Mouse (Mus musculus) embryonic facial prominence, embryonic 14.5 days (tissue): Measurements from ENCODE around the gene Abhd17a. TPM values are rescaled to one million over a fixed set of nuclear protein-coding genes. Genes with fewer than 3 reads are reported as not detected.

Source experiments
- ATAC-seq: fragments of 200-750 bp; cut with Nextera tagmentation; 2 replicates; pipeline ENCODE4 v1.8.0; 2017; ENCODE audit warnings: low read depth, moderate number of reproducible peaks, moderate TSS enrichment
- DNase-seq: peaks from one replicate; pipeline ENCODE4 v3.0.0-alpha.2; 2015; ENCODE audit warnings: low spot score
- H3K27ac ChIP-seq: fragments of 300-500 bp; sonication (generic); replicated peaks from 2 replicates; pipeline ENCODE4 v1.5.1; 2014; ENCODE audit warnings: low read depth, mild to moderate bottlenecking, low read length, moderate library complexity
- H3K27me3 ChIP-seq: fragments of 300-500 bp; sonication (generic); replicated peaks from 2 replicates; pipeline ENCODE4 v1.6.1; 2014; ENCODE audit warnings: low read length; ENCODE audit not compliant: control insufficient read depth, insufficient read depth
- H3K36me3 ChIP-seq: fragments of 300-500 bp; sonication (generic); 2 replicates; pipeline ENCODE4 v1.6.1; 2014; ENCODE audit warnings: low read length, mixed read lengths; ENCODE audit not compliant: control insufficient read depth, insufficient read depth
- H3K4me1 ChIP-seq: fragments of 300-500 bp; sonication (generic); 2 replicates; pipeline ENCODE4 v1.6.1; 2014; ENCODE audit warnings: antibody characterized with exemption, low read length; ENCODE audit not compliant: control insufficient read depth, insufficient read depth
- H3K4me2 ChIP-seq: fragments of 300-500 bp; sonication (generic); 2 replicates; pipeline ENCODE4 v1.6.1; 2014; ENCODE audit warnings: low read depth, mild to moderate bottlenecking, low read length, moderate library complexity, mixed read lengths
- H3K4me3 ChIP-seq: fragments of 300-500 bp; sonication (generic); 2 replicates; pipeline ENCODE4 v1.5.1; 2014; ENCODE audit warnings: low read depth, mild to moderate bottlenecking, low read length
- H3K9ac ChIP-seq: fragments of 300-500 bp; sonication (generic); 2 replicates; pipeline ENCODE4 v1.6.1; 2014; ENCODE audit warnings: low read depth, mild to moderate bottlenecking, low read length, moderate library complexity, mixed read lengths
- H3K9me3 ChIP-seq: fragments of 300-500 bp; sonication (generic); 2 replicates; pipeline ENCODE4 v1.6.1; 2016; ENCODE audit warnings: low read length; ENCODE audit not compliant: control insufficient read depth
- WGBS: fragments of 180-500 bp; shearing (Covaris S2); extraction: QIAGEN DNeasy Blood & Tissue Kit; methylation state at CpG from one replicate; pipeline ENCODE4 v1.1.7; 2014; 5-methylcytosine and 5-hydroxymethylcytosine counted together
- polyA plus RNA-seq: library from polyadenylated mRNA; unstranded; fragments of >200 nt; fragmentation: Nextera tagmentation; extraction: Ambion mirVana; gene quantifications from 2 replicates; pipeline ENCODE4 v1.2.1, GENCODE M21; 2014

The Abhd17a gene
- polyA plus RNA-seq, 1 experiment from 2014 or later: 115 TPM

GRCm38 (mm10) chr10:80576351-80577194, 13.6 kb downstream of the Abhd17a start:
- Histone ChIP-seq H3K9me3 (no peaks in the 10 kb centered on the region), H3K9ac (peak overlapping the region; percentile 76), H3K4me1 (peaks cover 29% of the 10 kb centered on the region), H3K36me3 (no peaks in the 10 kb centered on the region), H3K27ac (peak overlapping the region; percentile 91), H3K4me3 (peak overlapping the region; percentile 88), H3K4me2 (peak overlapping the region; percentile 94), H3K27me3 (no peaks in the 10 kb centered on the region)
- WGBS: 2% methylated on average over 49 of the region's 96 CpGs
- DNase-seq: peak; percentile 61
- 0 out of 2 replicates have a peak, but pooled peaks have one; percentile 1 for ATAC-seq

- peak overlapping the region; percentile 88 for H3K4me3 ChIP-seq
- no peaks in the 10 kb centered on the region for H3K36me3 ChIP-seq
- ATAC-seq (no peak), DNase-seq (no peak)
- H3K27me3 ChIP-seq: no peaks in the 10 kb centered on the region
- peaks cover 36% of the 10 kb centered on the region for H3K4me1 ChIP-seq
- 16% methylated on average over 17 of the region's 17 CpGs for WGBS
- H3K27ac ChIP-seq: no peak overlapping the region
- H3K9ac ChIP-seq: peak overlapping the region; percentile 76
- H3K4me2 ChIP-seq: peak overlapping the region; percentile 94
- H3K9me3 ChIP-seq: no peaks in the 10 kb centered on the region
Measured at GRCm38 (mm10) chr10:80575925-80576324, 14.2 kb downstream of the Abhd17a start.

- Histone ChIP-seq H3K9ac (peak overlapping the region; percentile 76; the same call in 1 of the 2 replicates), H3K4me2 (peak overlapping the region; percentile 94), H3K4me1 (peaks cover 41% of the 10 kb centered on the region), H3K27ac (no peak overlapping the region), H3K27me3 (no peaks in the 10 kb centered on the region), H3K36me3 (no peaks in the 10 kb centered on the region), H3K4me3 (no peak overlapping the region), H3K9me3 (no peaks in the 10 kb centered on the region)
- ATAC-seq (no peak), DNase-seq (no peak)
- WGBS: 68% methylated on average over 3 of the region's 3 CpGs
Measured at GRCm38 (mm10) chr10:80574896-80575295, 15.2 kb downstream of the Abhd17a start.

GRCm38 (mm10) chr10:80573944-80574343, 16.2 kb downstream of the Abhd17a start:
- Histone ChIP-seq H3K4me1 (peaks cover 40% of the 10 kb centered on the region), H3K9ac (0 out of 2 replicates have a peak overlapping the region, but pooled peaks have one; percentile 25)
- ATAC-seq: no peak

GRCm38 (mm10) chr10:80572477-80572876, 17.7 kb downstream of the Abhd17a start:
- DNase-seq: no peak
- H3K27me3 ChIP-seq: no peaks in the 10 kb centered on the region
- H3K27ac ChIP-seq: no peak overlapping the region
- no peak overlapping the region for H3K4me2 ChIP-seq
- H3K36me3 ChIP-seq: peaks cover 13% of the 10 kb centered on the region
- ATAC-seq: no peak
- no peaks in the 10 kb centered on the region for H3K9me3 ChIP-seq
- H3K4me1 ChIP-seq: peaks cover 36% of the 10 kb centered on the region
- H3K4me3 ChIP-seq: no peak overlapping the region
- H3K9ac ChIP-seq: no peak overlapping the region; the same call in 1 of the 2 replicates
- 94% methylated on average over 2 of the region's 2 CpGs for WGBS

More at GRCm38 (mm10) chr10:80573944-80574343, 16.2 kb downstream of the Abhd17a start:
- Histone ChIP-seq H3K27me3 (no peaks in the 10 kb centered on the region), H3K36me3 (no peaks in the 10 kb centered on the region), H3K9me3 (no peaks in the 10 kb centered on the region), H3K27ac (no peak overlapping the region), H3K4me2 (no peak overlapping the region; the same call in 1 of the 2 replicates), H3K4me3 (no peak overlapping the region; the same call in 1 of the 2 replicates)
- DNase-seq: no peak
- WGBS: 56% methylated on average over 9 of the region's 9 CpGs

GRCm38 (mm10) chr10:80570871-80571836, 19.0 kb downstream of the Abhd17a start:
- H3K4me2 ChIP-seq: peak overlapping the region; percentile 46
- peak overlapping the region; percentile 33; the same call in 1 of the 2 replicates for H3K27ac ChIP-seq
- DNase-seq (peak; percentile 48), ATAC-seq (peak; percentile 6; the same call in 1 of the 2 replicates)
- no peaks in the 10 kb centered on the region for H3K27me3 ChIP-seq
- peak overlapping the region; percentile 43; the same call in 1 of the 2 replicates for H3K9ac ChIP-seq
- H3K4me1 ChIP-seq: peaks cover 36% of the 10 kb centered on the region
- H3K4me3 ChIP-seq: peak overlapping the region; percentile 16
- WGBS: 16% methylated on average over 30 of the region's 30 CpGs
- peaks cover 16% of the 10 kb centered on the region for H3K36me3 ChIP-seq
- H3K9me3 ChIP-seq: no peaks in the 10 kb centered on the region

GRCm38 (mm10) chr10:80570419-80570818, 19.7 kb downstream of the Abhd17a start:
- ATAC-seq (no peak), DNase-seq (no peak)
- H3K9ac ChIP-seq: no peak overlapping the region
- H3K4me1 ChIP-seq: peaks cover 29% of the 10 kb centered on the region
- no peaks in the 10 kb centered on the region for H3K27me3 ChIP-seq
- H3K4me3 ChIP-seq: no peak overlapping the region
- no peak overlapping the region; the same call in 1 of the 2 replicates for H3K27ac ChIP-seq
- H3K36me3 ChIP-seq: peaks cover 21% of the 10 kb centered on the region
- peak overlapping the region; percentile 46 for H3K4me2 ChIP-seq
- WGBS: 88% methylated on average over 10 of the region's 10 CpGs
- H3K9me3 ChIP-seq: no peaks in the 10 kb centered on the region

- no peak overlapping the region for H3K9ac ChIP-seq
- 0 out of 2 replicates have a peak overlapping the region, but pooled peaks have one; percentile 11 for H3K4me2 ChIP-seq
- no peaks in the 10 kb centered on the region for H3K27me3 ChIP-seq
- H3K9me3 ChIP-seq: no peaks in the 10 kb centered on the region
- peak; percentile 63 for DNase-seq
- H3K36me3 ChIP-seq: peaks cover 24% of the 10 kb centered on the region
- WGBS: 30% methylated on average over 10 of the region's 10 CpGs
- no peak overlapping the region for H3K4me3 ChIP-seq
- no peak overlapping the region for H3K27ac ChIP-seq
- ATAC-seq: no peak
- H3K4me1 ChIP-seq: peaks cover 22% of the 10 kb centered on the region
Measured at GRCm38 (mm10) chr10:80569664-80570066, 20.5 kb downstream of the Abhd17a start.
